Mouse (Mus musculus) c-Kit-negative CD71-positive TER-119-positive erythroid progenitor cells, embryonic 14.5 days (primary cell): Measurements from ENCODE around the gene Hist1h2af.

Experiments used
- DNase-seq: peaks from one replicate; pipeline ENCODE4 v3.0.0-alpha.2; 2013; ENCODE audit warnings: low read depth, low spot score

Gene Hist1h2af

GRCm38 (mm10) chr13:23576906-23577639 is 43.4 kb downstream of the Hist1h2af start:
- DNase-seq = peak; percentile 40

GRCm38 (mm10) chr13:23577835-23578234 is 44.1 kb downstream of the Hist1h2af start:
- no peak for DNase-seq

GRCm38 (mm10) chr13:23581408-23582218 is 47.9 kb downstream of the Hist1h2af start, which contains the start of gene Hist1h4d:
TSS of gene Hist1h4d (plus strand) at chr13:23581598.
- DNase-seq = peak; percentile 95

DNA sequence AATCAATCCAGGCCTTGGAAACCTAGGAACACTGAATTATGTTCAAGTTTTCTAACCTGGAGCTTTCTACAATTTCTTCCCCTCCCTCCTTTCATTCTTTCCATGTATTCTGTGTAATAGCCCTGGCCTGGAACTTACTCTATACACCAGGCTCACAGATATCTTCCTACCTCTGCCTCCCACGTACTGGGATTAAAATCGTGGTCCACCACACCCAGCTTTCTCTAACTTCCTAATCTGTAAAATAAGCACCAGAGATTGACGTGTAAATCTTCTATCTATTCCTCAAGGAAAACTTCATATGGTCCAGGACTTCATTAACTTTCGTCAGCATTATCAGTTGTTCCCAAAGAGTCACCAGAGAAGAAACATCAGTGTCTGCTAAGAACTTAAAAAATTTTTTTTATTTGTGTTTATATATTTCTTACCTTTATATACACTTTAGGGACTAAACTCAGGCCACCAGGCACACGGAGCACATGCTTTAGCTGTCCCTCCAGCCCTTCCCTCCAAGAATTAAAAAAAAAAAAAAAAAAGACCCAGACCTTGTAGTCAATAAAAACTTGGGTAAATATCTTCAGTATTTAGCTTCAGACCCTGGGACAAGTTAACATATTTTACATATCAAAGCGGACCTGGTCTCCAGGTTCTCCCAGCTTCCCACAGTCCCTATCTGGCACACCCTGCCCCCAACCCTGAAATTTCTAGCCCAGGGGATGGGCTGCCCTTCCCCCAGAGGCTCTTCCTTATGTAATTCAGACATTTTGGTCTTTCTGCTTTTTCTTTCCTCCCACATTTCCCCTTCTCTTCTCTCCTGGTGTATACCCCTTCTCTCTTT is 48.7 kb downstream of the Hist1h2af start:
- DNase-seq = no peak

DNA sequence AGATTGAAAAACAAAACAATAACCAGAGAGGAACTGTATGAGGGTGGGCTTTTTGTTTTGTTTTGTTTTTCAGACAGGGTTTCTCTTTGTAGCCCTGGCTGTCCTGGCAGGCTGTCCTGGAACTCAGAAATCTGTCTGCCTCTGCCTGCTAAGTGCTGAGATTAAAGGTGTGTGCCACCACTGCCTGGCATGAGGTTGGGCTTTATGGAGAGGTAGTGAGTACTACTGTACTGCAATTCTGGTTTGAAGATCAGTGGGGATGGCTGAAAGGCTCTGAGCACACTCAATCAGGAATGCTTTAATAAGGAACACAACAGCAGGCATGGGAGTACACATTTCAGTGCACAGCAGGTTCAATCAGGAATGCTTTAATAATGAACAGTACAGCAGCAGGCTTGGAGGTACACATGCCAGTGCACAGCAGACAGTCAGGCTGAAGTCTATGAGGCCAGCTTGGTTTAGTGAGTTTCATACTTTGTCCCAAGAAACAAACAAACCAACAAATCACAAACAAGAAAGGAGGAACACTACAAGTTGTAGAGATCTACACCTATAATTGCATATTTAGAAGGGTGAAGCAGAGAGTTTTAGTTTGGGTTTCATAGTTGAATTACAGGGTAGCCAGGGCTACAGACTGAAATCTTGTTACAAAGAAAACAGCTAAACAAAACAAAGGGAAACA is 49.8 kb downstream of the Hist1h2af start:
- DNase-seq = no peak
